Mouse (Mus musculus) liver, embryonic 14.5 days (tissue): ENCODE measurements around the gene Mpv17l2. TPM values are rescaled to one million over a fixed set of nuclear protein-coding genes. Genes with fewer than 3 reads are reported as not detected.
A peak's percentile ranks its signal among the peaks of the same experiment; 100 is the strongest.

Source experiments
- ATAC-seq: fragments of 200-750 bp; cut with Nextera tagmentation; 2 replicates; pipeline ENCODE4 v1.8.0; 2017; ENCODE audit warnings: moderate number of reproducible peaks, mild to moderate bottlenecking, moderate library complexity; ENCODE audit not compliant: insufficient read depth
- DNase-seq, 3 experiments: peaks; one replicate each; pipeline ENCODE4 v3.0.0-alpha.2; 2012 to 2013; ENCODE audit warnings: low read depth in 3 of 3, low spot score in 3 of 3
- H3K27ac ChIP-seq: fragments of 300-500 bp; sonication (generic); 2 replicates; pipeline ENCODE4 v1.5.1; 2014; ENCODE audit warnings: moderate library complexity, mild to moderate bottlenecking, control low read depth, inconsistent platforms
- H3K27me3 ChIP-seq: fragments of 300-500 bp; sonication (generic); 2 replicates; pipeline ENCODE4 v1.6.1; 2014; ENCODE audit warnings: mild to moderate bottlenecking, low read length, moderate library complexity; ENCODE audit not compliant: control insufficient read depth, insufficient read depth
- H3K36me3 ChIP-seq: fragments of 300-500 bp; sonication (generic); replicated peaks from 2 replicates; pipeline ENCODE4 v1.6.1; 2014; ENCODE audit warnings: low read depth; ENCODE audit not compliant: control insufficient read depth, insufficient read depth
- H3K4me1 ChIP-seq, 2 experiments: fragments of 200-500 bp in 1 of 2; fragments of 300-500 bp in 1 of 2; sonication (generic) in 1 of 2; replicated peaks; 2 replicates each; pipeline ENCODE4 v1.6.1; 2012 to 2014; ENCODE audit warnings: antibody characterized with exemption in 1 of 2, inconsistent platforms in 1 of 2, low read length in 1 of 2; ENCODE audit not compliant: control insufficient read depth in 2 of 2, insufficient read depth in 2 of 2
- H3K4me2 ChIP-seq: fragments of 300-500 bp; sonication (generic); 2 replicates; pipeline ENCODE4 v1.6.1; 2014; ENCODE audit warnings: low read depth, mild to moderate bottlenecking, control low read depth, moderate library complexity
- H3K4me3 ChIP-seq, 2 experiments: fragments of 200-500 bp in 1 of 2; fragments of 300-500 bp in 1 of 2; sonication (generic) in 1 of 2; 2 replicates each; pipeline ENCODE4 v1.5.1; 2012 to 2014; ENCODE audit warnings: low read depth in 2 of 2, low read length in 2 of 2, mild to moderate bottlenecking in 2 of 2, control low read depth in 1 of 2, inconsistent platforms in 1 of 2, moderate library complexity in 1 of 2; ENCODE audit not compliant: insufficient read depth in 1 of 2
- H3K9ac ChIP-seq: fragments of 300-500 bp; sonication (generic); replicated peaks from 2 replicates; pipeline ENCODE4 v1.6.1; 2014; ENCODE audit warnings: mild to moderate bottlenecking, control low read depth, moderate library complexity
- H3K9me3 ChIP-seq: fragments of 300-500 bp; sonication (generic); 2 replicates; pipeline ENCODE4 v1.6.1; 2016; ENCODE audit warnings: low read length, mixed read lengths; ENCODE audit not compliant: control insufficient read depth
- CTCF ChIP-seq: IDR thresholded peaks from 2 replicates; pipeline ENCODE4 v1.5.1; 2016; ENCODE audit warnings: antibody characterized with exemption, low read depth, control low read depth
- EP300 ChIP-seq: IDR thresholded peaks from 2 replicates; pipeline ENCODE4 v1.6.1; 2016; ENCODE audit warnings: antibody characterized with exemption, low read depth
- WGBS: fragments of 180-500 bp; shearing (Covaris S2); extraction: QIAGEN DNeasy Blood & Tissue Kit; methylation state at CpG from one replicate; pipeline ENCODE4 v1.1.7; 2014; ENCODE audit not compliant: insufficient replicate concordance; 5-methylcytosine and 5-hydroxymethylcytosine counted together
- polyA plus RNA-seq, 2 experiments: library from polyadenylated mRNA; depleted of rRNA in 1 of 2; stranded (reverse) in 1 of 2; unstranded in 1 of 2; fragments of >200 nt; fragmentation: Nextera tagmentation in 1 of 2; extraction: Ambion mirVana in 1 of 2; gene quantifications; 2 replicates each; pipeline versions ENCODE4 v1.2.1 to v1.2.3; 2012 to 2014

Mpv17l2 gene
- polyA plus RNA-seq, 2 experiments, result 28.5 to 39.8 TPM

- no peaks in the 10 kb centered on the region; the same call in 1 of the 2 replicates for H3K27me3 ChIP-seq
- H3K9ac ChIP-seq, result no peak overlapping the region
- no peaks in the 10 kb centered on the region for H3K36me3 ChIP-seq
- no peak for DNase-seq
- ATAC-seq, result no peak
- no peaks in the 10 kb centered on the region for H3K9me3 ChIP-seq
- TF ChIP-seq EP300 (no peak), CTCF (no peak)
- H3K4me1 ChIP-seq, result no peaks in the 10 kb centered on the region
- no peak overlapping the region for H3K27ac ChIP-seq
- no peak overlapping the region for H3K4me2 ChIP-seq
- no peak overlapping the region for H3K4me3 ChIP-seq
- WGBS, result 28% methylated on average over 9 of the region's 9 CpGs
Measured at GRCm38 (mm10) chr8:70719796-70720270, 40.9 kb downstream of the Mpv17l2 start.

- ATAC-seq (peak; percentile 46; the same call in 1 of the 2 replicates), DNase-seq (peak in 1 of 3 experiments; percentile 23)
- H3K27me3 ChIP-seq, result no peaks in the 10 kb centered on the region; the same call in 1 of the 2 replicates
- no peaks in the 10 kb centered on the region for H3K4me1 ChIP-seq
- no peak within 1 kb of the TSS for H3K4me3 ChIP-seq
- no peak within 1 kb of the TSS for H3K9ac ChIP-seq
- no peaks in the 10 kb centered on the region for H3K9me3 ChIP-seq
- no peak within 1 kb of the TSS for H3K27ac ChIP-seq
- peak; percentile 97 for TF ChIP-seq CTCF
- no peak for TF ChIP-seq EP300
- no peaks in the 10 kb centered on the region for H3K36me3 ChIP-seq
- 2% methylated on average over 19 of the region's 19 CpGs for WGBS
- H3K4me2 ChIP-seq, result no peak within 1 kb of the TSS
Measured at GRCm38 (mm10) chr8:70718297-70718696, 42.4 kb downstream of the Mpv17l2 start, which contains the start of gene Gm3336. Gene Gm3336 (plus strand): TSS chr8:70718543.

GRCm38 (mm10) chr8:70716521-70717400, 44.0 kb downstream of the Mpv17l2 start:
- H3K4me2 ChIP-seq, result no peak overlapping the region
- H3K9me3 ChIP-seq, result no peaks in the 10 kb centered on the region
- no peaks in the 10 kb centered on the region; the same call in 1 of the 2 replicates for H3K27me3 ChIP-seq
- DNase-seq (no peak), ATAC-seq (no peak)
- TF ChIP-seq EP300, result no peak
- TF ChIP-seq CTCF, result no peak
- no peaks in the 10 kb centered on the region for H3K36me3 ChIP-seq
- no peak overlapping the region for H3K27ac ChIP-seq
- no peak overlapping the region for H3K4me3 ChIP-seq
- no peak overlapping the region for H3K9ac ChIP-seq
- WGBS, result 69% methylated on average over 40 of the region's 40 CpGs
- H3K4me1 ChIP-seq, result no peaks in the 10 kb centered on the region

GRCm38 (mm10) chr8:70715086-70715485, 45.7 kb downstream of the Mpv17l2 start:
- DNase-seq (no peak), ATAC-seq (no peak)
- 41% methylated on average over 2 of the region's 2 CpGs for WGBS
- no peaks in the 10 kb centered on the region; the same call in 1 of the 2 replicates for H3K27me3 ChIP-seq
- no peak overlapping the region for H3K9ac ChIP-seq
- H3K4me3 ChIP-seq, result no peak overlapping the region
- H3K27ac ChIP-seq, result no peak overlapping the region
- H3K4me2 ChIP-seq, result no peak overlapping the region
- no peaks in the 10 kb centered on the region for H3K4me1 ChIP-seq
- H3K36me3 ChIP-seq, result no peaks in the 10 kb centered on the region
- TF ChIP-seq CTCF, result no peak
- TF ChIP-seq EP300, result no peak
- no peaks in the 10 kb centered on the region for H3K9me3 ChIP-seq

GRCm38 (mm10) chr8:70713991-70714390, 46.8 kb downstream of the Mpv17l2 start:
- WGBS, result 71% methylated on average over 7 of the region's 7 CpGs
- no peak for TF ChIP-seq CTCF
- TF ChIP-seq EP300, result no peak

More at GRCm38 (mm10) chr8:70713991-70714390, 46.8 kb downstream of the Mpv17l2 start:
- Histone ChIP-seq H3K4me3 (no peak overlapping the region), H3K27ac (no peak overlapping the region), H3K9me3 (no peaks in the 10 kb centered on the region), H3K4me2 (no peak overlapping the region), H3K4me1 (no peaks in the 10 kb centered on the region), H3K27me3 (no peaks in the 10 kb centered on the region; the same call in 1 of the 2 replicates), H3K9ac (no peak overlapping the region), H3K36me3 (no peaks in the 10 kb centered on the region)
- ATAC-seq, result no peak
- DNase-seq, result no peak
